Mouse (Mus musculus): Measurements from ENCODE around the gene Rasal1.

- TF ChIP-seq CTCF (IDR thresholded peaks at IDR 0.05 in 2 of 3, conservative IDR thresholded peaks at IDR 0.05 in 1 of 3; ENCODE audit: control insufficient read depth in 1 of 3, insufficient read depth in 1 of 3, low read depth in 2 of 3, low read length in 3 of 3, poor library complexity in 1 of 3, severe bottlenecking in 1 of 3) (no peak), CHD2 (IDR thresholded peaks at IDR 0.05; ENCODE audit: low read length) (no peak), HCFC1 (IDR thresholded peaks at IDR 0.05; ENCODE audit: low read depth, low read length) (no peak), EP300 (IDR thresholded peaks at IDR 0.05; ENCODE audit: low read depth in 1 of 2, low read length in 2 of 2) (no peak), POLR2A (IDR thresholded peaks at IDR 0.05; ENCODE audit: control insufficient read depth in 1 of 2, insufficient read depth in 1 of 2, low read depth in 1 of 2, low read length in 2 of 2, poor library complexity in 1 of 2) (no peak), MAFK (IDR thresholded peaks at IDR 0.05; ENCODE audit: borderline replicate concordance, low read depth, low read length) (no peak)
Observed at GRCm38 (mm10) chr5:120702421-120702820, 53.8 kb downstream of the Rasal1 start.

Measured in MEL (cell line).